Mouse (Mus musculus) embryonic facial prominence, embryonic 13.5 days (tissue): ENCODE data around the gene Sez6l. TPM values are rescaled to one million over a fixed set of nuclear protein-coding genes. Genes with fewer than 3 reads are reported as not detected.

Experiments
- ATAC-seq: fragments of 200-750 bp; cut with Nextera tagmentation; 2 replicates; pipeline ENCODE4 v1.8.0; 2017; ENCODE audit warnings: low read depth; ENCODE audit not compliant: insufficient number of reproducible peaks, insufficient read depth, low FRiP score, low TSS enrichment
- H3K27ac ChIP-seq: fragments of 300-500 bp; sonication (generic); 2 replicates; pipeline ENCODE4 v1.5.1; 2015; ENCODE audit warnings: moderate library complexity, mild to moderate bottlenecking, inconsistent platforms
- H3K27me3 ChIP-seq: fragments of 300-500 bp; sonication (generic); 2 replicates; pipeline ENCODE4 v1.6.1; 2015; ENCODE audit warnings: mild to moderate bottlenecking, inconsistent platforms
- H3K36me3 ChIP-seq: fragments of 300-500 bp; sonication (generic); 2 replicates; pipeline ENCODE4 v1.6.1; 2015; ENCODE audit warnings: mild to moderate bottlenecking, inconsistent platforms
- H3K4me1 ChIP-seq: fragments of 300-500 bp; sonication (generic); 2 replicates; pipeline ENCODE4 v1.6.1; 2015; ENCODE audit warnings: inconsistent platforms
- H3K4me2 ChIP-seq: fragments of 300-500 bp; sonication (generic); 2 replicates; pipeline ENCODE4 v1.6.1; 2015; ENCODE audit warnings: moderate library complexity, mild to moderate bottlenecking, inconsistent platforms
- H3K4me3 ChIP-seq: fragments of 300-500 bp; sonication (generic); 2 replicates; pipeline ENCODE4 v1.5.1; 2015; ENCODE audit warnings: mild to moderate bottlenecking, inconsistent platforms
- H3K9ac ChIP-seq: fragments of 300-500 bp; sonication (generic); 2 replicates; pipeline ENCODE4 v1.6.1; 2015; ENCODE audit warnings: mild to moderate bottlenecking, inconsistent platforms
- H3K9me3 ChIP-seq: fragments of 300-500 bp; sonication (generic); 2 replicates; pipeline ENCODE4 v1.6.1; 2016; ENCODE audit warnings: inconsistent platforms
- WGBS: fragments of 180-500 bp; shearing (Covaris S2); methylation state at CpG from one replicate; pipeline ENCODE4 v1.1.7; 2015; ENCODE audit warnings: mixed read lengths; 5-methylcytosine and 5-hydroxymethylcytosine counted together
- polyA plus RNA-seq: library from polyadenylated mRNA; unstranded; fragments of >200 nt; fragmentation: Nextera tagmentation; extraction: Ambion mirVana; gene quantifications from 2 replicates; pipeline ENCODE4 v1.2.1, GENCODE M21; 2015

Gene Sez6l
- polyA plus RNA-seq, 1 experiment from 2014 or later, result 2.0 TPM

DNA sequence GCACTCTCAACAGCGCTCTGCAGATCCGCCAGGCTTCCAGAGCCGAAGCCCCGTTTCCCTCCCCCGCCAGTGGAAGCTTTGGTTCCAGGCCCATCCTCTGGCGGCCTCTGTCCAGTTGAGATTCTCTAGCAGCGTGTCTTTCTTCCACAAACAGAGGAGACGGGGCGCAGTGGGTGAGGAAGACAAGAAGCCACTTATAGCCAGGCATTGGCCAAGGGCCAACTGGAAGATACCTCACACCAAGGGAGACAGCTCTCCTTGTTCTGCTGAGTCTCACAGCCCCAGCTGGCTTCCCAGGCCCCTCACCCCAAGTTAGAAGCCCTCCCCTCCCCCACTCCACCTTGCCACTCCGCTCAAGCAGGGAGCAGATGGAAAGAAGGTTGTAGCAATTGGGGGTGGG is 765 bp upstream of the Sez6l start:
- Histone ChIP-seq H3K4me2 (peak overlapping the region; percentile 68), H3K36me3 (no peaks in the 10 kb centered on the region), H3K27me3 (peaks cover 84% of the 10 kb centered on the region), H3K4me1 (peaks cover 28% of the 10 kb centered on the region), H3K9me3 (no peaks in the 10 kb centered on the region), H3K9ac (no peak overlapping the region), H3K27ac (no peak overlapping the region), H3K4me3 (no peak overlapping the region)
- ATAC-seq, result no peak
- WGBS, result 7% methylated on average over 10 of the region's 10 CpGs

DNA sequence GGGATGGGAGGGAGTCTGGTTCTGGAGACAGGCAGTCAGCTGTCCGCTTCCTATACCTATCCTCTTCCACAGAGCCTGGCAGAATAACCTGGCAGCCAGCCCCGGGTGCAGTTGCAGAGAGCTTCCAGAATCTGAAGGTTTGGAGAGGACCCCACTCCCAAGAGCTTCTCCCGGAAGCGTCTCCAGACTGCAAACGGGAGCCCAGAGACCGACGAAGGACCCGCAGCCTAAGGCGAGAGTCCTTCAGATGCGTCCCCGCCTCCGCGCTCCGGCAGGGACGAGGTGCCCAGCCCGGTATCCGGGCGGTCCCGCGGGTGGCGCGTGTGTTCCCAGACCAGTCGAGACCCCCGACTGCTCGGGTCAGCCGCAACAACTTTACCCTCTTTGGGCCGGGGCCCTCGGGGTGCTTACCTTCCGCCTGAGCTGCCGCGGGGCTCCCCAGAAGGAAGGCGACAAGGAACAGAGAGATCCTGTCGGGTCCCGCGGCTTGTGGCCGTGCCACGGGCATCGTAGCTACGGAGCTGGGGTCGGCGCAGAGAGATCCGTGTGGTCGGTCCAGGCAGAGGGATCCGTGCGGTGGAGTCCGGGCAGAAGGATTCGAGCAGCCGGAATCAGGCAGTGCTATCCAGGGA is 508 bp downstream of the Sez6l start:
- under 1% methylated on average over 48 of the region's 48 CpGs for WGBS
- H3K36me3 ChIP-seq, result no peaks in the 10 kb centered on the region
- peak overlapping the region; percentile 68 for H3K4me2 ChIP-seq
- ATAC-seq, result no peak
- H3K9ac ChIP-seq, result peak overlapping the region; percentile 52; the same call in 1 of the 2 replicates
- no peaks in the 10 kb centered on the region for H3K9me3 ChIP-seq
- peaks cover 28% of the 10 kb centered on the region for H3K4me1 ChIP-seq
- peak overlapping the region; percentile 42 for H3K4me3 ChIP-seq
- peaks cover 83% of the 10 kb centered on the region for H3K27me3 ChIP-seq
- no peak overlapping the region for H3K27ac ChIP-seq

- 7% methylated on average over 12 of the region's 12 CpGs for WGBS
- Histone ChIP-seq H3K9ac (no peak overlapping the region), H3K36me3 (no peaks in the 10 kb centered on the region), H3K27me3 (peaks cover 78% of the 10 kb centered on the region), H3K9me3 (no peaks in the 10 kb centered on the region), H3K4me3 (no peak overlapping the region), H3K4me2 (no peak overlapping the region), H3K27ac (no peak overlapping the region), H3K4me1 (peaks cover 28% of the 10 kb centered on the region)
- no peak for ATAC-seq
These were observed 1.7 kb downstream of the Sez6l start for GRCm38 (mm10) chr5:112575151-112575915.

GRCm38 (mm10) chr5:112573916-112574315 is 3.1 kb downstream of the Sez6l start:
- no peak overlapping the region for H3K9ac ChIP-seq
- H3K4me2 ChIP-seq, result no peak overlapping the region
- no peaks in the 10 kb centered on the region for H3K36me3 ChIP-seq
- H3K27me3 ChIP-seq, result peaks cover 80% of the 10 kb centered on the region
- no peak for ATAC-seq
- H3K4me3 ChIP-seq, result no peak overlapping the region
- no peaks in the 10 kb centered on the region for H3K9me3 ChIP-seq
- WGBS, result 11% methylated on average over 8 of the region's 8 CpGs
- peaks cover 28% of the 10 kb centered on the region for H3K4me1 ChIP-seq
- H3K27ac ChIP-seq, result no peak overlapping the region

DNA sequence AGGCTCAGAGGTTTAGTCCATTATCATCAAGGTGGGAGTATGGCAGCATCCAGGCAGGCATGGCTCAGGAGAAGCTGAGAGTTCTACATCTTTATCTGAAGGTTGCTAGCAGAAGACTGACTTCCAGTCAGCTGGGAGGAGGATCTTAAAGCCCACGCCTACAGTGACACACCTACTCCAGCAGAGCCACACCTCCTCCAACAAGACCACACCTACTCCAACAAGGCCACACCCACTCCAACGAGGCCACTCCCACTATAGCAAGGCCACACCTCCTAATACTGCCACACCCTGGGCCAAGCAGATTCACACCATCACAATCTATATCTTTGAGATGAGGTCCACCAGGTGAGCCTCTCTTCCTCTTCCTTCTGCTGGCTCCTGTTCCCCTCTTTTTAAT is 4.8 kb downstream of the Sez6l start:
- WGBS, result 67% methylated on average over 2 of the region's 2 CpGs

GRCm38 (mm10) chr5:112565489-112565888 is 11.5 kb downstream of the Sez6l start:
- no peaks in the 10 kb centered on the region for H3K9me3 ChIP-seq

More for the DNA sequence above, 4.8 kb downstream of the Sez6l start:
- H3K27me3 ChIP-seq, result peaks cover 63% of the 10 kb centered on the region
- no peaks in the 10 kb centered on the region for H3K36me3 ChIP-seq
- no peak overlapping the region for H3K4me2 ChIP-seq
- no peak overlapping the region for H3K27ac ChIP-seq
- no peak overlapping the region for H3K9ac ChIP-seq
- no peak for ATAC-seq
- H3K4me3 ChIP-seq, result no peak overlapping the region
- peaks cover 18% of the 10 kb centered on the region for H3K4me1 ChIP-seq
- no peaks in the 10 kb centered on the region for H3K9me3 ChIP-seq

DNA sequence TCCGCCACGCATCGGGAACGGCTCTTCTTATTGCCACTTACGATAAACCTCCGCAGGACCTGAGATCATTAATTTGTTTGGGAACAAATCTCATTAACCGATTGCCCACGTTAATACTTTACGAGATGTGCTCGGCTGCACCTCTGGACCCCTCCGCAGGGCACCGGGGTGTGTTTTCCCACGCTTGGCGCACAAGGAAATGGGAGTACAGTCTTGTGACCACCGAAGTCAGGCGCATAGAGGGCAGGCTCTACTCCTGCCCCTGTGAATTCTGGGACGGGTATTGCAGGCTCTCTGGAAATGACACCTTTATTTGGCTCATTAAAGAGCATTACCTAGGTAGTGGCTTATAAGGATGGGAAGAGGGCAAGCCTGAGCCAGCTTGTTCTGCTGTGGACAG is 11.9 kb downstream of the Sez6l start:
- no peak for ATAC-seq
- H3K4me3 ChIP-seq, result no peak overlapping the region
- no peaks in the 10 kb centered on the region for H3K9me3 ChIP-seq
- H3K36me3 ChIP-seq, result no peaks in the 10 kb centered on the region
- peaks cover 23% of the 10 kb centered on the region for H3K27me3 ChIP-seq
- H3K4me1 ChIP-seq, result peaks cover 12% of the 10 kb centered on the region; the same call in 1 of the 2 replicates
- H3K4me2 ChIP-seq, result no peak overlapping the region
- WGBS, result 89% methylated on average over 17 of the region's 17 CpGs
- H3K27ac ChIP-seq, result no peak overlapping the region
- H3K9ac ChIP-seq, result no peak overlapping the region

More at GRCm38 (mm10) chr5:112565489-112565888, 11.5 kb downstream of the Sez6l start:
- peaks cover 9% of the 10 kb centered on the region; the same call in 1 of the 2 replicates for H3K4me1 ChIP-seq
- 54% methylated on average over 8 of the region's 8 CpGs for WGBS
- no peak overlapping the region for H3K4me3 ChIP-seq
- no peak overlapping the region for H3K27ac ChIP-seq
- H3K36me3 ChIP-seq, result no peaks in the 10 kb centered on the region
- no peak overlapping the region for H3K9ac ChIP-seq
- no peak overlapping the region for H3K4me2 ChIP-seq
- peaks cover 23% of the 10 kb centered on the region for H3K27me3 ChIP-seq
- no peak for ATAC-seq

DNA sequence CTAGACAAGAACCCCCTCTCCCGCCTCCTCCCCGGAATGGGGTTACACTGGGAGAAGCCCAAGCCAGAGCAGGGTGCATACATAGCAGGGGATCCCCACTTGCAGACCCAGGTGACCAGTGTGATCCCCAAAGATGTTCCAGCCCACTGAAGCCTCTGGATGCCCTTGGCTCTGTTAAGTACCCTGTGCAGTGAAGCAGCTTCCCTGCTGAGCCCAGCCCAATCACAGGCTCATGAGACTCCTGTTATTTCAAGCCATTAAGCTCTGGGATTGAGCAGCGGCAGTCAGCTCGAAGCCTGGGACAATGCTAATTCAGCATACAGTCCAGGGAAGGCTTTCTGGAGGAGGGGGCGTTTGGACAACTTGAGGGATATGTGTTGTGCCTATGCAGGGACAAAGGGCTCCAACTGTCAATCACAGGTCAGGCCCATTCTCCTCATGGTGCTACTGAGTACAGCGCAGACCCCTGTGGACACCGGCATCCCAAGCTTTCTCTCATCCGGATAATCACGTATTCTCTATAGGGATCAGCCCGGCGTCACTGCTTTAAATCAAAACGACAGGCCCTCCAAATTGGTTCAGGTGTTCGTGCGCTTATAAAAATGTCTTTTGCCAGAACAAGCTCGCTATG is 16.0 kb downstream of the Sez6l start:
- WGBS, result 47% methylated on average over 15 of the region's 15 CpGs

DNA sequence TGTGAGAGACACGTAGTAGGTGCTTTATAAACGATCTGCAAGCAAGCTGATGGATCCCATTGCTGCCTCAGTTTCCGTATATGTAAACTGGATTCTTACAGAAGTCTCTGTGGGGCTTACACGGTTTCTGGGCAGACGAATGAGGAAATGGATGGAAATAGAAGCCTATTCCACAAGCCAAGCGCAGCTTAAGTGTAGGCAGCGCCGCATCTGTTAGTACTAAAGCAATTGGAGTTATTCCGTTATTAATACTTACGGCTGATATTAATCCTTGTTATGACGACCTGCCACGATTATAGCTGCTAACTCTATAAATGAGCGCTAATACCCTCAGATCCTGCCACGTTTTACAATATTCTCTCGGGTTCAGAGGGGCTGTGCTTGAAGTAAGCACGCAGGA is 16.8 kb downstream of the Sez6l start:
- WGBS, result 77% methylated on average over 16 of the region's 16 CpGs
- no peak overlapping the region for H3K4me2 ChIP-seq

More for the DNA sequence above, 16.0 kb downstream of the Sez6l start:
- H3K9me3 ChIP-seq, result no peaks in the 10 kb centered on the region
- H3K4me2 ChIP-seq, result no peak overlapping the region
- H3K9ac ChIP-seq, result no peak overlapping the region
- peaks cover 17% of the 10 kb centered on the region; the same call in 1 of the 2 replicates for H3K27me3 ChIP-seq
- H3K27ac ChIP-seq, result no peak overlapping the region
- peaks cover 12% of the 10 kb centered on the region; the same call in 1 of the 2 replicates for H3K4me1 ChIP-seq
- no peak overlapping the region for H3K4me3 ChIP-seq
- no peaks in the 10 kb centered on the region for H3K36me3 ChIP-seq
- ATAC-seq, result no peak

DNA sequence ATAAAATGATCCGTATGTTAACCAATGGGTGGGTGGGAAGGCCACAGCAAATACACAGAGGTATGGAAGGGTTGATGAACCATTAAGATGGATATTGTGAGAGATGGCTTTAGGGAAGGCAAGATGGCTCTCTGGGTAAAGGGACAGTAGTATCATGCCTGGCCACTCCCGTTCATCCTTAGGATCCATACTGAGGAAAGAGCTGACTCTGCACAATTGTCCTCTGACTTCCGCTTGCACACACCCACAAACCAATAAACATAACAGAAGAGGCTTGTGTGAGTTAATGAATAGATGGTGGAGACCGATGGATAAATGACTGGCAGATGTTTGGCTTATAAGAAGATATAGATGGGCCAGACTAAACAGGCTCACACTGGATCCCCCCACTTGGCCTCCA is 19.6 kb downstream of the Sez6l start:
- H3K4me1 ChIP-seq, result peaks cover 12% of the 10 kb centered on the region; the same call in 1 of the 2 replicates
- ATAC-seq, result no peak
- H3K27me3 ChIP-seq, result peaks cover 17% of the 10 kb centered on the region; the same call in 1 of the 2 replicates
- H3K9ac ChIP-seq, result no peak overlapping the region
- no peak overlapping the region for H3K4me2 ChIP-seq
- WGBS, result 74% methylated on average over 4 of the region's 4 CpGs
- H3K9me3 ChIP-seq, result no peaks in the 10 kb centered on the region
- H3K4me3 ChIP-seq, result no peak overlapping the region
- H3K36me3 ChIP-seq, result no peaks in the 10 kb centered on the region
- H3K27ac ChIP-seq, result no peak overlapping the region

More for the DNA sequence above, 16.8 kb downstream of the Sez6l start:
- Histone ChIP-seq H3K36me3 (no peaks in the 10 kb centered on the region), H3K9me3 (no peaks in the 10 kb centered on the region), H3K4me1 (peaks cover 12% of the 10 kb centered on the region; the same call in 1 of the 2 replicates), H3K9ac (no peak overlapping the region), H3K27me3 (peaks cover 17% of the 10 kb centered on the region; the same call in 1 of the 2 replicates), H3K4me3 (no peak overlapping the region), H3K27ac (no peak overlapping the region)
- ATAC-seq, result no peak

DNA sequence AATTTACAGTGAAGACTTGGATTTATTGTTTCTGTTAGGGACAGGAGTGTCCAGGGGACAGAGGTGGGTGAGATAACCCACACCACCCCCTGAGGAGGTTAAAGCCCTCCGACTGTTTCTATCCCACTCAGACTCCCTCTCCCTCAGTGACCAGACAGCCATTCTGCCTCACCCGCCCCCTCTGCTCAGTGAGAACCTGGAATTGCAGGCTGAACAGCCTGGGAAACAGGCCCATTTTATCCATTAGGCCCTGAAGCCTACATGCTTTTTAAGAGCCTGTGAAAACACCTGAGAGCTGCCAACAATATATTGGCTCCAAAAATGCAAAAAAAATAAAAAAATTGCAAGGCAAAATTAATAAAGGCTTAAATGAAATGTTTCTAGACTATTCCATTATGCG is 20.3 kb downstream of the Sez6l start:
- ATAC-seq, result no peak
- Histone ChIP-seq H3K4me3 (no peak overlapping the region), H3K36me3 (no peaks in the 10 kb centered on the region), H3K27ac (no peak overlapping the region), H3K27me3 (peaks cover 15% of the 10 kb centered on the region; the same call in 1 of the 2 replicates), H3K9ac (no peak overlapping the region), H3K4me2 (no peak overlapping the region), H3K4me1 (peaks cover 18% of the 10 kb centered on the region), H3K9me3 (no peaks in the 10 kb centered on the region)
- 74% methylated on average over 3 of the region's 3 CpGs for WGBS
